Mouse (Mus musculus) CH12.LX (cell line): ENCODE results near the gene Fbll1. TPM values are rescaled to one million over a fixed set of nuclear protein-coding genes. Genes with fewer than 3 reads are reported as not detected.

Experiments used
- DNase-seq: peaks from one replicate; pipeline ENCODE4 v3.0.0-alpha.2; 2013; ENCODE audit errors: extremely low read depth
- H3K27ac ChIP-seq: 2 replicates; pipeline ENCODE4 v1.5.1; 2012; ENCODE audit warnings: low read depth, mild to moderate bottlenecking, control low read depth, moderate library complexity; ENCODE audit not compliant: insufficient read depth
- H3K27me3 ChIP-seq: replicated peaks from 2 replicates; pipeline ENCODE3; 2012; ENCODE audit warnings: inconsistent platforms
- H3K36me3 ChIP-seq, 2 experiments: replicated peaks in 1 of 2; 2 replicates each; pipeline versions ENCODE3 to v1.6.1; 2012; ENCODE audit warnings: inconsistent platforms in 1 of 2, low read length in 1 of 2, mild to moderate bottlenecking in 1 of 2, mixed read lengths in 1 of 2, moderate library complexity in 1 of 2; ENCODE audit not compliant: control insufficient read depth in 1 of 2, insufficient read depth in 1 of 2
- H3K4me1 ChIP-seq, 2 experiments: 2 replicates each; pipeline ENCODE4 v1.6.1; 2012; ENCODE audit warnings: inconsistent platforms in 1 of 2, moderate library complexity in 1 of 2; ENCODE audit not compliant: insufficient read depth in 2 of 2, control insufficient read depth in 1 of 2
- H3K4me2 ChIP-seq: 2 replicates; pipeline ENCODE4 v1.6.1; 2012; ENCODE audit warnings: low read depth, mild to moderate bottlenecking, control low read depth; ENCODE audit not compliant: poor library complexity, insufficient read depth, severe bottlenecking
- H3K4me3 ChIP-seq, 3 experiments: fragments of 150-350 bp in 1 of 3; sonication (generic) in 1 of 3; replicated peaks in 1 of 3; 2 replicates each; pipeline versions ENCODE3 to v1.5.1; 2011 to 2012; ENCODE audit warnings: low read depth in 2 of 3, low read length in 2 of 3, mild to moderate bottlenecking in 2 of 3, moderate library complexity in 2 of 3, control low read depth in 1 of 3, improper control_type of control experiment in 1 of 3, inconsistent platforms in 1 of 3, mixed read lengths in 1 of 3; ENCODE audit not compliant: poor library complexity in 1 of 3
- H3K79me2 ChIP-seq: replicated peaks from 2 replicates; pipeline ENCODE4 v1.6.1; 2012; ENCODE audit warnings: mild to moderate bottlenecking, moderate library complexity; ENCODE audit not compliant: control insufficient read depth, poor library complexity, insufficient read depth, severe bottlenecking; ENCODE audit errors: extremely low read depth
- H3K9ac ChIP-seq: 2 replicates; pipeline ENCODE4 v1.6.1; 2012; ENCODE audit warnings: low read depth, mild to moderate bottlenecking, control low read depth, moderate library complexity; ENCODE audit not compliant: insufficient read depth
- H3K9me3 ChIP-seq: replicated peaks from 2 replicates; pipeline ENCODE3; 2012; ENCODE audit warnings: low read length, inconsistent platforms, mixed read lengths
- BHLHE40 ChIP-seq: IDR thresholded peaks from 2 replicates; pipeline ENCODE4 v1.6.1; 2011; ENCODE audit warnings: mild to moderate bottlenecking, low read depth, low read length, improper control_type of control experiment
- CHD1 ChIP-seq: IDR thresholded peaks from 2 replicates; pipeline ENCODE4 v1.6.1; 2012; ENCODE audit warnings: low read depth, low read length, improper control_type of control experiment, inconsistent platforms
- CHD2 ChIP-seq: IDR thresholded peaks from 2 replicates; pipeline ENCODE4 v1.6.1; 2011; ENCODE audit warnings: low read length, improper control_type of control experiment
- CTCF ChIP-seq, 2 experiments: IDR thresholded peaks in 1 of 2; conservative IDR thresholded peaks in 1 of 2; 2 replicates each; pipeline ENCODE4 v1.5.1; 2011 to 2012; ENCODE audit warnings: low read depth in 2 of 2, low read length in 2 of 2, improper control_type of control experiment in 1 of 2, inconsistent platforms in 1 of 2, mild to moderate bottlenecking in 1 of 2, moderate library complexity in 1 of 2
- E2F4 ChIP-seq: IDR thresholded peaks from 2 replicates; pipeline ENCODE4 v1.6.1; 2011; ENCODE audit warnings: low read depth, low read length, improper control_type of control experiment; ENCODE audit not compliant: insufficient replicate concordance
- ELF1 ChIP-seq: IDR thresholded peaks from 2 replicates; pipeline ENCODE4 v1.6.1; 2014; ENCODE audit warnings: low read depth, mild to moderate bottlenecking, inconsistent platforms, low read length, improper control_type of control experiment
- EP300 ChIP-seq: IDR thresholded peaks from 2 replicates; pipeline ENCODE4 v1.6.1; 2011; ENCODE audit warnings: low read length, improper control_type of control experiment
- ETS1 ChIP-seq: conservative IDR thresholded peaks from 2 replicates; pipeline ENCODE4 v1.6.1; 2012; ENCODE audit warnings: low read depth, mild to moderate bottlenecking, inconsistent platforms, low read length, improper control_type of control experiment, moderate library complexity
- GABPA ChIP-seq: IDR thresholded peaks from 2 replicates; pipeline ENCODE4 v1.6.1; 2012; ENCODE audit warnings: low read depth, low read length, improper control_type of control experiment, inconsistent platforms; ENCODE audit not compliant: insufficient replicate concordance
- HCFC1 ChIP-seq: IDR thresholded peaks from 2 replicates; pipeline ENCODE4 v1.6.1; 2012; ENCODE audit warnings: low read depth, mild to moderate bottlenecking, inconsistent platforms, low read length, improper control_type of control experiment
- IRF4 ChIP-seq: IDR thresholded peaks from 2 replicates; pipeline ENCODE4 v1.6.1; 2014; ENCODE audit warnings: low read depth, mild to moderate bottlenecking, inconsistent platforms, low read length, improper control_type of control experiment
- JUN ChIP-seq: IDR thresholded peaks from 2 replicates; pipeline ENCODE4 v1.6.1; 2011; ENCODE audit warnings: low read depth, mild to moderate bottlenecking, low read length, improper control_type of control experiment, moderate library complexity; ENCODE audit not compliant: insufficient read depth
- JUND ChIP-seq: conservative IDR thresholded peaks from 2 replicates; pipeline ENCODE4 v1.6.1; 2011; ENCODE audit warnings: low read depth, low read length, improper control_type of control experiment
- KAT2A ChIP-seq: IDR thresholded peaks from 2 replicates; pipeline ENCODE4 v1.6.1; 2012; ENCODE audit warnings: low read length, improper control_type of control experiment, inconsistent platforms; ENCODE audit not compliant: insufficient replicate concordance
- MAFK ChIP-seq: IDR thresholded peaks from 2 replicates; pipeline ENCODE4 v1.6.1; 2011; ENCODE audit warnings: low read length, improper control_type of control experiment; ENCODE audit not compliant: insufficient replicate concordance
- MAX ChIP-seq: IDR thresholded peaks from 2 replicates; pipeline ENCODE4 v1.6.1; 2011; ENCODE audit warnings: low read length, improper control_type of control experiment
- MAZ ChIP-seq: IDR thresholded peaks from 2 replicates; pipeline ENCODE4 v1.6.1; 2012; ENCODE audit warnings: low read depth, mild to moderate bottlenecking, inconsistent platforms, low read length, improper control_type of control experiment, moderate library complexity
- MEF2A ChIP-seq: IDR thresholded peaks from 2 replicates; pipeline ENCODE4 v1.6.1; 2014; ENCODE audit warnings: low read depth, mild to moderate bottlenecking, inconsistent platforms, low read length, improper control_type of control experiment, borderline replicate concordance
- MXI1 ChIP-seq: IDR thresholded peaks from 2 replicates; pipeline ENCODE4 v1.6.1; 2011; ENCODE audit warnings: mild to moderate bottlenecking, low read depth, low read length, improper control_type of control experiment
- MYC ChIP-seq: IDR thresholded peaks from 2 replicates; pipeline ENCODE4 v1.6.1; 2011; ENCODE audit warnings: low read depth, mild to moderate bottlenecking, improper control_type of control experiment, low read length
- NELFE ChIP-seq: IDR thresholded peaks from 2 replicates; pipeline ENCODE4 v1.6.1; 2011; ENCODE audit warnings: low read depth, low read length, improper control_type of control experiment
- NRF1 ChIP-seq: IDR thresholded peaks from 2 replicates; pipeline ENCODE4 v1.6.1; 2014; ENCODE audit warnings: low read depth, mild to moderate bottlenecking, inconsistent platforms, low read length, improper control_type of control experiment, moderate library complexity
- PAX5 ChIP-seq: IDR thresholded peaks from 2 replicates; pipeline ENCODE4 v1.6.1; 2012; ENCODE audit warnings: low read length, inconsistent platforms, mixed read lengths
- POLR2A ChIP-seq: IDR thresholded peaks from 2 replicates; pipeline ENCODE4 v1.6.1; 2011; ENCODE audit warnings: low read depth, mild to moderate bottlenecking, improper control_type of control experiment, low read length
- POLR2AphosphoS2 ChIP-seq: IDR thresholded peaks from 2 replicates; pipeline ENCODE4 v1.6.1; 2011; ENCODE audit warnings: low read depth, low read length, improper control_type of control experiment
- RAD21 ChIP-seq: IDR thresholded peaks from 2 replicates; pipeline ENCODE4 v1.6.1; 2011; ENCODE audit warnings: low read depth, mild to moderate bottlenecking, low read length, improper control_type of control experiment, moderate library complexity
- RCOR1 ChIP-seq: conservative IDR thresholded peaks from 2 replicates; pipeline ENCODE4 v1.6.1; 2012; ENCODE audit warnings: low read depth, mild to moderate bottlenecking, inconsistent platforms, low read length, improper control_type of control experiment
- SIN3A ChIP-seq: IDR thresholded peaks from 2 replicates; pipeline ENCODE4 v1.6.1; 2012; ENCODE audit warnings: low read length, improper control_type of control experiment, inconsistent platforms
- SMC3 ChIP-seq: IDR thresholded peaks from 2 replicates; pipeline ENCODE4 v1.6.1; 2011; ENCODE audit warnings: low read depth, low read length, improper control_type of control experiment
- TBP ChIP-seq: conservative IDR thresholded peaks from 2 replicates; pipeline ENCODE4 v1.6.1; 2011; ENCODE audit warnings: low read depth, low read length, improper control_type of control experiment
- TCF12 ChIP-seq: IDR thresholded peaks from 2 replicates; pipeline ENCODE4 v1.6.1; 2014; ENCODE audit warnings: low read depth, mild to moderate bottlenecking, inconsistent platforms, low read length, improper control_type of control experiment
- UBTF ChIP-seq: IDR thresholded peaks from 2 replicates; pipeline ENCODE4 v1.6.1; 2012; ENCODE audit warnings: low read depth, mild to moderate bottlenecking, inconsistent platforms, low read length, improper control_type of control experiment, moderate library complexity
- USF1 ChIP-seq: IDR thresholded peaks from 2 replicates; pipeline ENCODE4 v1.6.1; 2014; ENCODE audit warnings: low read depth, mild to moderate bottlenecking, inconsistent platforms, low read length, improper control_type of control experiment
- USF2 ChIP-seq: conservative IDR thresholded peaks from 2 replicates; pipeline ENCODE4 v1.6.1; 2011; ENCODE audit warnings: low read depth, low read length, improper control_type of control experiment
- ZC3H11A ChIP-seq: IDR thresholded peaks from 2 replicates; pipeline ENCODE4 v1.6.1; 2012; ENCODE audit warnings: low read depth, mild to moderate bottlenecking, inconsistent platforms, low read length, improper control_type of control experiment
- ZKSCAN1 ChIP-seq: IDR thresholded peaks from 2 replicates; pipeline ENCODE4 v1.6.1; 2012; ENCODE audit warnings: low read depth, inconsistent platforms, low read length, improper control_type of control experiment, borderline replicate concordance
- ZMIZ1 ChIP-seq: IDR thresholded peaks from 2 replicates; pipeline ENCODE4 v1.6.1; 2012; ENCODE audit warnings: low read depth, mild to moderate bottlenecking, inconsistent platforms, low read length, improper control_type of control experiment
- ZNF384 ChIP-seq: IDR thresholded peaks from 2 replicates; pipeline ENCODE4 v1.6.1; 2012; ENCODE audit warnings: low read depth, low read length, improper control_type of control experiment, inconsistent platforms
- dilution Hi-C: fragments of 300-500 bp; cut with MboI; formaldehyde crosslinking; loops from 2 replicates; pipeline ENCODE4 v1.14.3; 2020; ENCODE audit warnings: low sequenced_read_pairs; ENCODE audit not compliant: extremely low pct_unique_long_range_greater_than_20kb, extremely low pct_ligation_motif_present
- in situ Hi-C: fragments of 300-500 bp; cut with MboI; formaldehyde crosslinking; loops from 3 replicates; pipeline ENCODE4 v1.14.3; 2019; ENCODE audit warnings: low sequenced_read_pairs, low pct_ligation_motif_present, low pct_unique_long_range_greater_than_20kb, mixed read lengths
- polyA plus RNA-seq: library from polyadenylated mRNA; unstranded; fragments of >175 nt; gene quantifications from 2 replicates; pipeline ENCODE4 v1.2.1, GENCODE M21; 2012; ENCODE audit warnings: low read depth; ENCODE audit not compliant: insufficient read length
- total RNA-seq, 2 experiments: library from RNA; depleted of rRNA; stranded (reverse); fragments of 300-350 nt in 1 of 2; fragments of >200 nt in 1 of 2; gene quantifications; 2 replicates each; pipeline ENCODE4 v1.2.3; 2012 to 2014

Fbll1 gene
- total and polyA plus RNA-seq, 3 experiments: not detected

- no peaks in the 10 kb centered on the region for H3K9me3 ChIP-seq
- TF ChIP-seq ZMIZ1 (no peak), ETS1 (no peak), SIN3A (no peak), RAD21 (no peak), POLR2AphosphoS2 (no peak), MEF2A (no peak), E2F4 (no peak), TCF12 (peak; percentile 79), EP300 (no peak), BHLHE40 (peak; percentile 93), NRF1 (peak; percentile 53; the same call in 1 of the 2 replicates), UBTF (no peak), USF1 (peak; percentile 98), SMC3 (no peak), KAT2A (no peak), JUN (no peak), MAX (peak; percentile 99), CTCF (conservative IDR thresholded peaks at IDR 0.05 in 1 of 2, IDR thresholded peaks at IDR 0.05 in 1 of 2; ENCODE audit: low read depth in 2 of 2, low read length in 2 of 2) (no peak), CHD1 (no peak), MAFK (no peak), IRF4 (no peak; the same call in 1 of the 2 replicates), ELF1 (peak; percentile 93), JUND (no peak), HCFC1 (peak; percentile 65), RCOR1 (no peak), TBP (no peak), MAZ (no peak), CHD2 (no peak), USF2 (peak; percentile 97), MYC (peak; percentile 64; the same call in 1 of the 2 replicates), ZC3H11A (no peak), POLR2A (peak; percentile 82), GABPA (no peak), MXI1 (0 out of 2 replicates have a peak, but pooled peaks have one; percentile 46), ZNF384 (peak; percentile 63), PAX5 (no peak), ZKSCAN1 (no peak), NELFE (peak; percentile 67)
- H3K27me3 ChIP-seq: no peaks in the 10 kb centered on the region
- peak; percentile 95 for DNase-seq
- peak overlapping the region; percentile 50 for H3K9ac ChIP-seq
- H3K36me3 ChIP-seq: peaks cover 0 to 25% of the 10 kb centered on the region in 2 experiments
- peaks cover 6% of the 10 kb centered on the region for H3K79me2 ChIP-seq
- in situ Hi-C loops (loop anchor here (25.0 kb wide), 1 partner anchor 1001 kb away; the partner anchor contains the start of gene Spdl1), dilution Hi-C loops (no loop called here)
- no peak overlapping the region for H3K27ac ChIP-seq
- peak overlapping the region; percentile 60 for H3K4me2 ChIP-seq
- peaks cover 10 to 27% of the 10 kb centered on the region in 2 experiments for H3K4me1 ChIP-seq
- peak overlapping the region in 2 of 3 experiments; percentile 28 to 30 for H3K4me3 ChIP-seq
Observed at GRCm38 (mm10) chr11:35838345-35839338, 40.0 kb upstream of the Fbll1 start.
